Mouse (Mus musculus): ENCODE data around the gene Abhd17c. TPM values are rescaled to one million over a fixed set of nuclear protein-coding genes. Genes with fewer than 3 reads are reported as not detected.
A peak's percentile ranks its signal among the peaks of the same experiment; 100 is the strongest.

The Abhd17c gene
- polyA plus RNA-seq, 1 experiment from 2014 or later = 135 TPM

GRCm38 (mm10) chr7:84149821-84150220 lies 1.9 kb downstream of the Abhd17c start:
- Histone ChIP-seq H3K4me3 (replicated peaks; ENCODE audit: low read depth, low read length) (peak overlapping the region; percentile 97), H3K9me3 (replicated peaks; ENCODE audit: low read length) (no peaks in the 10 kb centered on the region), H3K9ac (ENCODE audit: low read depth, low read length) (peak overlapping the region; percentile 94), H3K4me2 (ENCODE audit: low read length) (peak overlapping the region; percentile 89), H3K36me3 (ENCODE audit: insufficient read depth, low read length) (no peaks in the 10 kb centered on the region), H3K4me1 (replicated peaks; ENCODE audit: insufficient read depth, low read length) (peaks cover 22% of the 10 kb centered on the region), H3K27ac (peak overlapping the region; percentile 96; the same call in 1 of the 2 replicates), H3K27me3 (ENCODE audit: insufficient read depth, low read length) (no peaks in the 10 kb centered on the region)
- ATAC-seq (replicated peaks; ENCODE audit: low FRiP score, low read depth) = no peak
- no peak for TF ChIP-seq CTCF (IDR thresholded peaks at IDR 0.05; ENCODE audit: low read depth)
- DNase-seq (ENCODE audit: low spot score) = no peak
- 61% methylated on average over 4 of the region's 4 CpGs for WGBS

- Histone ChIP-seq H3K27me3 (ENCODE audit: insufficient read depth, low read length) (no peaks in the 10 kb centered on the region), H3K4me3 (replicated peaks; ENCODE audit: low read depth, low read length) (peak overlapping the region; percentile 10; the same call in 1 of the 2 replicates), H3K9ac (ENCODE audit: low read depth, low read length) (no peak overlapping the region), H3K27ac (no peak overlapping the region), H3K9me3 (replicated peaks; ENCODE audit: low read length) (no peaks in the 10 kb centered on the region), H3K4me2 (ENCODE audit: low read length) (peak overlapping the region; percentile 89), H3K36me3 (ENCODE audit: insufficient read depth, low read length) (no peaks in the 10 kb centered on the region), H3K4me1 (replicated peaks; ENCODE audit: insufficient read depth, low read length) (peaks cover 29% of the 10 kb centered on the region)
- no peak for ATAC-seq (replicated peaks; ENCODE audit: low FRiP score, low read depth)
- DNase-seq (ENCODE audit: low spot score) = no peak
- TF ChIP-seq CTCF (IDR thresholded peaks at IDR 0.05; ENCODE audit: low read depth) = no peak
- WGBS = 89% methylated on average over 3 of the region's 3 CpGs
Measured at GRCm38 (mm10) chr7:84148896-84149295, 2.8 kb downstream of the Abhd17c start.

GRCm38 (mm10) chr7:84147746-84148145 lies 3.9 kb downstream of the Abhd17c start:
- Histone ChIP-seq H3K36me3 (ENCODE audit: insufficient read depth, low read length) (no peaks in the 10 kb centered on the region), H3K4me1 (replicated peaks; ENCODE audit: insufficient read depth, low read length) (peaks cover 38% of the 10 kb centered on the region), H3K4me2 (ENCODE audit: low read length) (peak overlapping the region; percentile 89; the same call in 1 of the 2 replicates), H3K4me3 (replicated peaks; ENCODE audit: low read depth, low read length) (no peak overlapping the region), H3K9ac (ENCODE audit: low read depth, low read length) (no peak overlapping the region), H3K27ac (no peak overlapping the region), H3K9me3 (replicated peaks; ENCODE audit: low read length) (no peaks in the 10 kb centered on the region), H3K27me3 (ENCODE audit: insufficient read depth, low read length) (no peaks in the 10 kb centered on the region)
- ATAC-seq (replicated peaks; ENCODE audit: low FRiP score, low read depth) (no peak), DNase-seq (ENCODE audit: low spot score) (no peak)
- no peak for TF ChIP-seq CTCF (IDR thresholded peaks at IDR 0.05; ENCODE audit: low read depth)
- 90% methylated on average over 1 of the region's 1 CpGs for WGBS

GRCm38 (mm10) chr7:84145633-84146032 lies 6.1 kb downstream of the Abhd17c start:
- ATAC-seq (replicated peaks; ENCODE audit: low FRiP score, low read depth) (peak; percentile 93), DNase-seq (ENCODE audit: low spot score) (peak; percentile 42)
- Histone ChIP-seq H3K4me3 (replicated peaks; ENCODE audit: low read depth, low read length) (no peak overlapping the region), H3K27ac (0 out of 2 replicates have a peak overlapping the region, but pooled peaks have one; percentile 47), H3K4me1 (replicated peaks; ENCODE audit: insufficient read depth, low read length) (peaks cover 38% of the 10 kb centered on the region), H3K9ac (ENCODE audit: low read depth, low read length) (no peak overlapping the region), H3K27me3 (ENCODE audit: insufficient read depth, low read length) (no peaks in the 10 kb centered on the region), H3K9me3 (replicated peaks; ENCODE audit: low read length) (no peaks in the 10 kb centered on the region), H3K36me3 (ENCODE audit: insufficient read depth, low read length) (no peaks in the 10 kb centered on the region), H3K4me2 (ENCODE audit: low read length) (peak overlapping the region; percentile 32; the same call in 1 of the 2 replicates)
- TF ChIP-seq CTCF (IDR thresholded peaks at IDR 0.05; ENCODE audit: low read depth) = 0 out of 2 replicates have a peak, but pooled peaks have one; percentile 7
- WGBS = 56% methylated on average over 2 of the region's 2 CpGs

GRCm38 (mm10) chr7:84142736-84143473 lies 8.8 kb downstream of the Abhd17c start:
- Histone ChIP-seq H3K4me1 (replicated peaks; ENCODE audit: insufficient read depth, low read length) (peaks cover 31% of the 10 kb centered on the region), H3K36me3 (ENCODE audit: insufficient read depth, low read length) (no peaks in the 10 kb centered on the region), H3K9ac (ENCODE audit: low read depth, low read length) (no peak overlapping the region), H3K9me3 (replicated peaks; ENCODE audit: low read length) (no peaks in the 10 kb centered on the region), H3K4me2 (ENCODE audit: low read length) (peak overlapping the region; percentile 12; the same call in 1 of the 2 replicates), H3K27me3 (ENCODE audit: insufficient read depth, low read length) (no peaks in the 10 kb centered on the region), H3K27ac (no peak overlapping the region), H3K4me3 (replicated peaks; ENCODE audit: low read depth, low read length) (no peak overlapping the region)
- DNase-seq (ENCODE audit: low spot score) (no peak), ATAC-seq (replicated peaks; ENCODE audit: low FRiP score, low read depth) (no peak)
- 39% methylated on average over 7 of the region's 7 CpGs for WGBS
- TF ChIP-seq CTCF (IDR thresholded peaks at IDR 0.05; ENCODE audit: low read depth) = no peak

- 88% methylated on average over 4 of the region's 4 CpGs for WGBS
- H3K27me3 ChIP-seq (ENCODE audit: insufficient read depth, low read length) = no peaks in the 10 kb centered on the region
- peaks cover 31% of the 10 kb centered on the region for H3K4me1 ChIP-seq (replicated peaks; ENCODE audit: insufficient read depth, low read length)
- H3K9me3 ChIP-seq (replicated peaks; ENCODE audit: low read length) = no peaks in the 10 kb centered on the region
- H3K9ac ChIP-seq (ENCODE audit: low read depth, low read length) = no peak overlapping the region
- TF ChIP-seq CTCF (IDR thresholded peaks at IDR 0.05; ENCODE audit: low read depth) = no peak
- no peaks in the 10 kb centered on the region for H3K36me3 ChIP-seq (ENCODE audit: insufficient read depth, low read length)
- H3K27ac ChIP-seq = no peak overlapping the region
- DNase-seq (ENCODE audit: low spot score) = no peak
- H3K4me2 ChIP-seq (ENCODE audit: low read length) = no peak overlapping the region
- H3K4me3 ChIP-seq (replicated peaks; ENCODE audit: low read depth, low read length) = no peak overlapping the region
- ATAC-seq (replicated peaks; ENCODE audit: low FRiP score, low read depth) = no peak
Measured at GRCm38 (mm10) chr7:84142196-84142595, 9.5 kb downstream of the Abhd17c start.
